Mouse (Mus musculus) frontal cortex, postnatal 14 days (tissue): ENCODE results near the gene Ccnjl.

Experiments
- DNase-seq, 2 experiments: peaks; one replicate each; pipeline ENCODE4 v3.0.0; 2022; ENCODE audit warnings: low spot score in 2 of 2

Gene Ccnjl

GRCm38 (mm10) chr11:43528683-43529499 is at the start of gene Ccnjl:
TSS of gene Ccnjl (plus strand) at chr11:43528784.
- DNase-seq = peak in 1 of 2 experiments; percentile 48

GRCm38 (mm10) chr11:43479376-43479775 is 49.2 kb upstream of the Ccnjl start:
- no peak for DNase-seq

GRCm38 (mm10) chr11:43480561-43480960 is 48.0 kb upstream of the Ccnjl start:
- no peak for DNase-seq

GRCm38 (mm10) chr11:43481672-43482522 is 46.7 kb upstream of the Ccnjl start:
- DNase-seq = no peak

GRCm38 (mm10) chr11:43483122-43483792 is 45.3 kb upstream of the Ccnjl start:
- no peak for DNase-seq

- DNase-seq = no peak
These were observed 44.5 kb upstream of the Ccnjl start for GRCm38 (mm10) chr11:43484057-43484456.

- no peak for DNase-seq
These were observed 43.9 kb upstream of the Ccnjl start for GRCm38 (mm10) chr11:43484652-43485051.

GRCm38 (mm10) chr11:43485855-43486254 is 42.7 kb upstream of the Ccnjl start:
- DNase-seq = no peak

GRCm38 (mm10) chr11:43492663-43493062 is 35.9 kb upstream of the Ccnjl start:
- DNase-seq = peak; percentile 35 to 67

GRCm38 (mm10) chr11:43493815-43494409 is 34.7 kb upstream of the Ccnjl start:
- DNase-seq = peak; percentile 43 to 78

GRCm38 (mm10) chr11:43495037-43495436 is 33.5 kb upstream of the Ccnjl start:
- DNase-seq = no peak

GRCm38 (mm10) chr11:43495532-43495931 is 33.1 kb upstream of the Ccnjl start:
- peak; percentile 46 to 48 for DNase-seq

GRCm38 (mm10) chr11:43501256-43501655 is 27.3 kb upstream of the Ccnjl start:
- DNase-seq = no peak

GRCm38 (mm10) chr11:43505188-43505587 is 23.4 kb upstream of the Ccnjl start:
- no peak for DNase-seq

- DNase-seq = no peak
These were observed 20.6 kb upstream of the Ccnjl start for GRCm38 (mm10) chr11:43507976-43508375.

GRCm38 (mm10) chr11:43509878-43510277 is 18.7 kb upstream of the Ccnjl start:
- DNase-seq = no peak

GRCm38 (mm10) chr11:43512661-43513190 is 15.9 kb upstream of the Ccnjl start:
- no peak for DNase-seq

- no peak for DNase-seq
These were observed 12.1 kb upstream of the Ccnjl start for GRCm38 (mm10) chr11:43516344-43517021.

- no peak for DNase-seq
These were observed 10.9 kb upstream of the Ccnjl start for GRCm38 (mm10) chr11:43517641-43518040.

GRCm38 (mm10) chr11:43518086-43518485 is 10.5 kb upstream of the Ccnjl start:
- DNase-seq = no peak

- no peak for DNase-seq
These were observed 9.8 kb upstream of the Ccnjl start for GRCm38 (mm10) chr11:43518821-43519220.
